Mouse (Mus musculus): ENCODE data around the gene Zcchc2. TPM values are rescaled to one million over a fixed set of nuclear protein-coding genes. Genes with fewer than 3 reads are reported as not detected.

Gene Zcchc2
- total and polyA plus RNA-seq, 3 experiments = 10.3 to 25.0 (median 19.1) TPM

DNA sequence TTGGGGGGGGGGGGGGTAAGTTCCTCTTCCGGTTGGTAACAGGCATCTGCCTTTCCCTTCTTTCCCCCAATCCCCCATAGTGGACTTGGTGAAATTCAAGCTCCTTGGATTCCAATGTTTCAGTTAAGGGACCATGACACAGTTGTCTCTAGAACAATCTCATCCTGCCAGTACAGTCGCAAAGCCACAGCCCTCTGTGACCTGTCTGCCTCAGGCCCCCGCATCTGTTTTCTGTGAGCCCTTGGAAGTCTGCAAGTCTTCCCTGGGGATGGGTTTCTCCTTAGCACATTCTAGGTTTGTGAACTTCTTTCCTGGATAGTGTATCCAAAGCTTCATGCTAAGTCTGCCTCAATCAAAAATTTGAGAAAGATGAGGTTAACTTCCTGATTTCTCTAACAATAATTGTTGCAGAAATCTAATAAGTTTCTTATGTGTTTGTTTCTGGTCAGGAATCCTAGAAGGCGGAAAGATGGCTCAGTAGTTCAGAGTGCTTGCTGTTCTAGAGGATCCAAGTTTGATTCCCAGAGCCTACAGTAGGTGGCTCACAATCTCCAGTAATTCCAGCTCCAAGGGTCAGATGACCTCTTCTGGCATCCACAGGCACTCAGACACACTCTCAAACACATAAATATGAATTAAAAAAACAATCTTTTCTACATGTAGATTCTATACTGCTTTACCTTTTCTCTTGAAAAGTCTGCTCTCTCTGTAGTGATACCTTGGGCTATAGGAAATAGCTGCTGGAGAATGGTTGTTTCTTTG is 69.5 kb downstream of the Zcchc2 start (continued):
- TF ChIP-seq MAFK (IDR thresholded peaks at IDR 0.05; ENCODE audit: borderline replicate concordance, low read depth, low read length) = no peak
- TF ChIP-seq ELF1 (IDR thresholded peaks at IDR 0.05; ENCODE audit: low read depth, low read length) = no peak
- TF ChIP-seq ZKSCAN1 (IDR thresholded peaks at IDR 0.05; ENCODE audit: low read depth, low read length) = no peak
- TF ChIP-seq SIN3A (IDR thresholded peaks at IDR 0.05; ENCODE audit: low read length) = no peak
- no peak for TF ChIP-seq TBP (IDR thresholded peaks at IDR 0.05; ENCODE audit: low read depth, low read length)
- no peak for TF ChIP-seq ZMIZ1 (IDR thresholded peaks at IDR 0.05; ENCODE audit: low read depth, low read length)
- TF ChIP-seq MYC (IDR thresholded peaks at IDR 0.05; ENCODE audit: low read depth, low read length) = no peak
- peak in 1 of 3 experiments; percentile 19; a peak in 1 of 6 replicates for TF ChIP-seq CTCF (IDR thresholded peaks at IDR 0.05 in 2 of 3, conservative IDR thresholded peaks at IDR 0.05 in 1 of 3; ENCODE audit: control insufficient read depth in 1 of 3, insufficient read depth in 1 of 3, low read depth in 2 of 3, low read length in 3 of 3, poor library complexity in 1 of 3, severe bottlenecking in 1 of 3)

GRCm38 (mm10) chr1:106061185-106061910 is 71.1 kb downstream of the Zcchc2 start:
- no peaks in the 10 kb centered on the region for H3K27me3 ChIP-seq (ENCODE audit: control insufficient read depth in 1 of 2, insufficient read depth in 2 of 2, low read length in 2 of 2)
- DNase-seq (ENCODE audit: low read depth, low spot score) = no peak
- no peaks in the 10 kb centered on the region for H3K9me3 ChIP-seq (replicated peaks; ENCODE audit: insufficient read depth, low read length)
- H3K79me2 ChIP-seq (ENCODE audit: control insufficient read depth, insufficient read depth, low read length, poor library complexity) = no peaks in the 10 kb centered on the region
- H3K4me3 ChIP-seq (ENCODE audit: control insufficient read depth in 1 of 2, insufficient read depth in 1 of 2, low read depth in 2 of 2, low read length in 2 of 2) = no peak overlapping the region
- no peaks in the 10 kb centered on the region; a peak in 1 of 4 replicates for H3K36me3 ChIP-seq (ENCODE audit: control insufficient read depth in 1 of 2, insufficient read depth in 2 of 2, low read length in 2 of 2)
- TF ChIP-seq BHLHE40 (IDR thresholded peaks at IDR 0.05; ENCODE audit: borderline replicate concordance, low read depth, low read length) = no peak
- TF ChIP-seq POLR2A (IDR thresholded peaks at IDR 0.05; ENCODE audit: control insufficient read depth in 1 of 2, insufficient read depth in 1 of 2, low read depth in 1 of 2, low read length in 2 of 2, poor library complexity in 1 of 2) = no peak
- no peak for TF ChIP-seq MAFK (IDR thresholded peaks at IDR 0.05; ENCODE audit: borderline replicate concordance, low read depth, low read length)
- no peak for TF ChIP-seq CTCF (IDR thresholded peaks at IDR 0.05 in 2 of 3, conservative IDR thresholded peaks at IDR 0.05 in 1 of 3; ENCODE audit: control insufficient read depth in 1 of 3, insufficient read depth in 1 of 3, low read depth in 2 of 3, low read length in 3 of 3, poor library complexity in 1 of 3, severe bottlenecking in 1 of 3)
- no peak for TF ChIP-seq SIN3A (IDR thresholded peaks at IDR 0.05; ENCODE audit: low read length)
- TF ChIP-seq EP300 (IDR thresholded peaks at IDR 0.05; ENCODE audit: low read depth in 1 of 2, low read length in 2 of 2) = no peak
- TF ChIP-seq ZNF384 (IDR thresholded peaks at IDR 0.05; ENCODE audit: low read depth, low read length) = no peak
- no peak for TF ChIP-seq TCF12 (IDR thresholded peaks at IDR 0.05; ENCODE audit: low read depth, low read length)
- TF ChIP-seq GATA1 (IDR thresholded peaks at IDR 0.05; ENCODE audit: low read depth, low read length) = no peak
- TF ChIP-seq E2F4 (IDR thresholded peaks at IDR 0.05; ENCODE audit: borderline replicate concordance, low read depth, low read length) = no peak
- no peak for TF ChIP-seq MYB (IDR thresholded peaks at IDR 0.05; ENCODE audit: low read depth, low read length)
- TF ChIP-seq ZKSCAN1 (IDR thresholded peaks at IDR 0.05; ENCODE audit: low read depth, low read length) = no peak
- TF ChIP-seq CHD2 (IDR thresholded peaks at IDR 0.05; ENCODE audit: low read length) = no peak
- no peak for TF ChIP-seq USF1 (IDR thresholded peaks at IDR 0.05; ENCODE audit: low read depth, low read length)
- TF ChIP-seq NELFE (IDR thresholded peaks at IDR 0.05; ENCODE audit: low read depth, low read length) = no peak
- no peak for TF ChIP-seq CHD1 (IDR thresholded peaks at IDR 0.05; ENCODE audit: low read depth, low read length)
- no peak for TF ChIP-seq POLR2AphosphoS2 (IDR thresholded peaks at IDR 0.05; ENCODE audit: low read length)
- TF ChIP-seq TBP (IDR thresholded peaks at IDR 0.05; ENCODE audit: low read depth, low read length) = no peak
- H3K9ac ChIP-seq (ENCODE audit: control insufficient read depth, low read depth, low read length, poor library complexity, severe bottlenecking) = no peak overlapping the region
- no peak overlapping the region for H3K27ac ChIP-seq (ENCODE audit: control insufficient read depth, low read depth, low read length)
- H3K4me1 ChIP-seq (ENCODE audit: control insufficient read depth in 1 of 2, insufficient read depth in 2 of 2, low read length in 2 of 2) = peaks cover 0 to 6% of the 10 kb centered on the region in 2 experiments; a peak in 1 of 4 replicates

Measured in MEL (cell line).